Mouse (Mus musculus) cerebellum, postnatal 14 days (tissue): ENCODE data around the gene F8.
A peak's percentile ranks its signal among the peaks of the same experiment; 100 is the strongest.

ENCODE experiments used
- DNase-seq, 2 experiments: peaks; one replicate each; pipeline ENCODE4 v3.0.0; 2021; ENCODE audit warnings: mixed read lengths in 2 of 2

Gene F8

GRCm38 (mm10) chrX:75137729-75138128 lies 244.7 kb downstream of the F8 start:
- no peak for DNase-seq

GRCm38 (mm10) chrX:75136938-75137337 lies 245.5 kb downstream of the F8 start:
- no peak for DNase-seq

- DNase-seq: peak; percentile 76 to 77
Measured at GRCm38 (mm10) chrX:75130467-75131160, 251.8 kb downstream of the F8 start, which contains the start of gene Mpp1. Mpp1 (minus strand) TSS chrX:75131016.

- no peak for DNase-seq
Measured at GRCm38 (mm10) chrX:75129474-75129873, 252.9 kb downstream of the F8 start.

- DNase-seq: peak in 1 of 2 experiments; percentile 19
Measured at GRCm38 (mm10) chrX:75128333-75128980, 254.0 kb downstream of the F8 start.

GRCm38 (mm10) chrX:75126893-75127292 lies 255.5 kb downstream of the F8 start:
- no peak for DNase-seq

- DNase-seq: no peak
Measured at GRCm38 (mm10) chrX:75125606-75126005, 256.8 kb downstream of the F8 start.
